Mouse (Mus musculus) bone marrow, adult 2 months (tissue): Measurements from ENCODE around the gene Serpina3n.

Source experiments
- CTCF ChIP-seq: fragments of 200-500 bp; IDR thresholded peaks from 2 replicates; pipeline ENCODE4 v1.5.1; 2011; ENCODE audit warnings: low read length, control low read depth; ENCODE audit not compliant: control insufficient read depth, insufficient read depth
- POLR2A ChIP-seq: fragments of 200-500 bp; IDR thresholded peaks from 2 replicates; pipeline ENCODE4 v1.6.1; 2011; ENCODE audit warnings: low read depth, mild to moderate bottlenecking, control low read depth, low read length, borderline replicate concordance; ENCODE audit not compliant: control insufficient read depth

DNA sequence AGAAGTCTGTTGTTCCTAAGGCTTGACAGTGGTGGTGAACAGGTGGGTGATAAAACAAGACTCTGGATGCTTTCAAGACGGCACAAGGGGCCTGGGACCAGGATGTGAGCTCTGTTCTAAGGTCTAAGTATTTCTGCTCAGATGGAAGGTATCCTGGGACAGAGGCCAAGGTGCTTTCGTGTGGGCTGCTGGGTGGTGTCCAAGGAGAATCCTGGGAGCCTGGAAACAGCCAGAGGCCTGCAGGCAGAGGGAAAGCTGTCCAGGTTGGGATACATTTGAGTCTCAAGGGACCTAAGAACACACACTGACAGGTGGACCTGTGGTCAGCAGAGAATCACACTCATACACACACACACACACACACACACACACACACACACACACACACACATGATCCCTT, 8.0 kb downstream of the Serpina3n start:
- TF ChIP-seq POLR2A = no peak
- no peak for TF ChIP-seq CTCF
